Mouse (Mus musculus): Measurements from ENCODE around the gene Ipo9.

The Ipo9 gene

DNA sequence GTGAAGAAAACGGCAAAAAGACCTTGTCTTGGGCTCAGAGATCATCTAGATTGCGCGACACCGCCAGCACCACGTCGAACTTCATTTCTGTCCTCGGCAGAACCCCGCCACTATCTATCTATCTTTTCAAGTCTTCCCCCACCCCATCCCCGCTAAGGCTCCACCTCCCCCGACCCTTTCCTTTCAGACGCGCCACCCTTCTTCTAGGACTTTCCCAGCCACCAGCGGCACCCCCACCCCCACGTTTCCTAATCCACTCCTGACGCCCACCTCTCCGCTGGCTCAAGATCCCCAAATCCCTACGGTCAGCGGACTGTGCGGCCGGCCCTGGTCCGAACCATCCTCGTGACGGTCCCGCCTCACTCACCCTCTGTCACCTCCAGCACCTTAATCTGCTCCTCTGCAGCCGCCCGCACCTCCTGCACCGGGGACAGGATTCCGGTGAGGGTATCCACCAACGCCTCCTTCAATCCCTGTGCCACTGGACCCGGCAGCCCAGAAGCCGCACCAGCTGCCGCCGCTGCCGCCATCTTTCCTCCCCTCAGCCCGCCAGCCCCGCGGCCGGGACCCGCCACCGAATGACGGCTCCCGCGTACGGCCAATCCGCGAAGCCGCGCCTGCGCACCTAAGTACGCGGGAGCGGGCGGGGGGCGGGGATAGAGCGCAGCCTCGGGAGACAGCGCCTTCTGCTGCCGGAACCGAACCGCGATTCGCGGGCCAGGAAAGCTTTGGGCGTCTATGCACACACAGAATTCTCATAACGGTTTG is at the start of gene Ipo9:
Ipo9 (minus strand) TSS at position 599 of the 768 bp plus-strand sequence.
- DNase-seq (ENCODE audit: low spot score in 2 of 2): peak; percentile 90

DNA sequence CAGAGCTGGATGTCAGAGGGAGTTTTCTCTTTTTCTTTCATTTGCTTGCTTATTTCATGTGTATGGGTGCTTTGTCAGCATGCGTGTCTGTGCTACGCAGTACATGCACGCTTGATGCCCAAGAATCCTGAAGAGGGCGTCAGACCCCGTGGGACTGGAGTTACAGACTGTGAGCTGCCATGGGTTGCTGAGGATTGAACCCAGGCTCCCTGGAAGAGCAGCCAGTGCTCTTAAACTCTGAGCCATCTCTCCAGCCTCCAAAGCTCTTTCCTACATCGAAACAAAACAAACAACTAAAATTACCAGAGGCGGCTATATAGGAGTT is 45.2 kb upstream of the Ipo9 start:
- no peak for DNase-seq (ENCODE audit: low spot score in 2 of 2)

DNA sequence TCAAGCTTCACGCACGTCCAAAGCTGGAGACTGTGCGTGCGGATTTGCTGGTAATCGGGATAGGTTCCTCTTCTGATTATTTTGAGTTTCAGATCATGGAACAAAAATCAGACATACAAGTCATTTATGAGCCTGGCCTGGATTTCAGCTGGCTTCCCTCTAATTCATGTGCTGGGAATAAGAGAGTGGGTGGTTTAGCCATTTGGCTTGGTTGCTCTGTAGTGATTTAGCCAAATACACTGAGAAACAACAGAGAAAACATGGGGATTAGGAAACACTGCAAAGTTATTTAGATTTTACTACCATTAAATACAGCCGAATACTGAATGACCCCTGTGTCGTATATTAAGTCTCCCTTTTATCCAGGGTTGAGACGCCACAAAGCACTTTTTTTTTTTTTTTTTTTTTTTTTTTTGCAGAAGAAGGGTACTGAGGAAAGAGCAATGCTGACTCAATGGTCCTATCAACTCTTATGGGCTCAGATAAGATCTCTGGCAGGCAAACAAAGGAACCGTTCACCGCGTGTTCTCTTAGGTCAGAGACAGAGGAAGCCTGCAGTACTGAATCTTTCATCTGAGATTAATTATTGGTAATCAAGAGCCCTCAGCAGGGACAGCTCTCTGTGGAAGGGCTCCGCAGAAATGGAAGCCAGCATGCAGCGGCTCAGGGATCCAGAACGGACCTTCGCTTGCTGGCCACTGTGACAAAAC is 44.7 kb upstream of the Ipo9 start:
- DNase-seq (ENCODE audit: low spot score in 2 of 2): peak in 1 of 2 experiments; percentile 41

DNA sequence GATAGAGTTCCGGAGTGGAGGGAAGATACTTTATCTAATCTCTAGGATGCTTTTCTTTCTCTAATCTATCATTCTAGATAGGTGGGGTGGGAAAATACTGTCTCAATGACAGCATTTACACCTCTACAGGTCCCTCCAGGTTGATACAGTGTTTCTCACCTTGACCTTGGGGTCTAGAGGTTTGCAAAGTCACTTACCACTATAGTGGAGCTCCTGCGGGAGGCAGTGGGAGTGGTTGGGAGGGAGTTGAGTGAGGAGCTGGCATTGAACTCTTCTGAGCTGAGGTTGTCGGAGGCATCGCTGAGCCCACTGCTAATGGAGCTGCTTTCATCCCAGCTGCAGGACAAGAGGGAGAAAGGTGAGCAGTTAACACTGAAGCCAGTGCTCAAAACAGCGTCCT is 42.2 kb upstream of the Ipo9 start:
- no peak for DNase-seq (ENCODE audit: low spot score in 2 of 2)

DNA sequence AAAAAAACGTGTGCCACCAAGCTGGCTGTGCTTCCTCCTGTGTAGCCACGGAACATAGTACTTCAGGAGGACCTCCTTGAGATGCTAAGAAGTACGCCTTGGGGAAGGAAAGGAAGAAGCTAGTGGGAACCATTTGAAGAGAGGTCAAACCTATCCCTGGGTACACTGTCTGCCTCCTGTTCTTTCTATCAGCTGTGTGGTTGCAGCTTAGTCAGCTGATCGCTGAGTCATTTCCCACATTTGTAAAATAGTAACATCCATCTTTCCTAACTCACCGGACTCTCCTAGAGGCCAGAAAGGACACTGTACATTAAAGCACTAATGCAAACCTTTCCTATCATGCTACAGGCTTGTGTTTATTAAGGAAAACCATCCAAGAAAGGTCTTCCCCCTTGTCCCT is 41.4 kb upstream of the Ipo9 start:
- no peak for DNase-seq (ENCODE audit: low spot score in 2 of 2)

DNA sequence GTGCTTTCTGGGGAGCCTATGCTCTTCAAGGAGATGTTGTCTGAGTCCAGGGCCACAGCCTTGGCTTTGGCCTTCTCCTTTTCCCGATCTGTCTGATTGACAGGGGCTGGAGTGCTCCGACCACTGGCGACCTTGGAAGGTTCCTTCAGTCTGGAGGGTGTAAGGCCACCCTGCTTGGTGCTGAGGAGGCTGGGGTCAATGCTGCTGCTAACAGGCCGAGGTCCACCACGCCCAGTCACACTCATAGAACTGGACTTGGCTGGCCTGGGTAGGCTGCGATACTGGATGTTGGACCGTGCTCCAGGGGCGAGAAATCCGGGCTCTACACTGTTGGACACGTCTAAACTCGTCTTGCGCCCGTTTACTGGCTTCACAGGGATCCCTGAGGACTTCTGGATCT is 40.2 kb upstream of the Ipo9 start:
- DNase-seq (ENCODE audit: low spot score in 2 of 2): no peak

DNA sequence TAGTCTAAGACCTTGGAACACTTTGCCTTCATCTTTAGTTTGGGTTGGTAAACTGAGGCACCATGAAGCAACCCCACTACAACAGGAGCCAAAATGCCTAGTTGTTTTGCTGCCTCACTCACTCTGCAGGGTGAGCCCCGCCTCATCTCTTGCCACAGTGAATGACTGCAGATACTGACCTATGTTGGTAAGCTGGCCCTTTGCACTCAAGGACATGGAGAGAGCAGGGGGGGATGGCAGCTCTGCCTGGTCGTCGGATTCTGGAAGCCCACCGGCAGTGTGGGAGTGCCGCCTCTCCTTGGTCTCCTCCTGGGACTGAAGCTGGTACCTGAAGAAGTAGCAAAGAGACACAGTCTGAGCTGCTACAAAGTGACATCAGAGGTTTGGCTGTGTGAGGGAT is 37.2 kb upstream of the Ipo9 start:
- DNase-seq (ENCODE audit: low spot score in 2 of 2): no peak

DNA sequence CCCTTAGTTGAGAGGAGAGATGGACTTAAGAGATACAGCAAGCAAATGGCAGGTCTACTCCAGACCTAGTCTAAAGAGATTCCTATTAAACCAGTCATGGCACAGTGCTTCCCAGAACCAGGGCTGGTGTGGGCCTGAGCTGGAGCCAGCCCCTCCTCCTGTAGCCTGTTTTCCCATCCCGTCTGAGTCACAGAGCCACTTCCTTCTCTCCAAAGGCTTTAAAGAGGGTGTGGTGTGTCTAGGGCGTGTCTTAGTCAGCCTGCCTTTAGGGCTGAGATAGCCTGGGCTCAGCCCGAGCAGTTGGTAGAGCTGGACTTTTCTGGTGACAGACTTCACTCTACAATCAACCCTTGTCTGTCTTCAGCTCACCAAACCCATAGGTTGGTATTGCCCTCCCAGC is 36.6 kb upstream of the Ipo9 start:
- DNase-seq (ENCODE audit: low spot score in 2 of 2): peak; percentile 66 to 67

DNA sequence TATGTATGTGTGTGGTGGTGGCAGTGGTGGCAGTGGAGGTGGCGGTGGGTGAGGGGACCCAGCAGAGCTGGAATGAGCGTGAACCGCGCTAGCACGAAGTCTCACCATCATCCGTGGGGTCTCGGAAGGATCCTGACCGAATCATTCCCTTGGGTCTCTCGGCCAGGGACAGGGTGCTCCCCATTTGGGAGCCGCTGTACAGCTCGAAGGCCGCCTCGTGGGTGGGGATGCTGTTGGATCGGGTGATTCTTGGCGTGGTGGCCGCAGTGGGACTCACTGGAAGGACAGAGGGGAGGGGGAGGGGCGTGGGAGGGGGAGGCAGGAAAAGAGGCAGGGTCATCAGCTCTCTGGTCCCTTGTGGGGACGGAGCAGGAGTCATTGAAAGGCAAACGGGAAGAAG is 35.4 kb upstream of the Ipo9 start:
- no peak for DNase-seq (ENCODE audit: low spot score in 2 of 2)

DNA sequence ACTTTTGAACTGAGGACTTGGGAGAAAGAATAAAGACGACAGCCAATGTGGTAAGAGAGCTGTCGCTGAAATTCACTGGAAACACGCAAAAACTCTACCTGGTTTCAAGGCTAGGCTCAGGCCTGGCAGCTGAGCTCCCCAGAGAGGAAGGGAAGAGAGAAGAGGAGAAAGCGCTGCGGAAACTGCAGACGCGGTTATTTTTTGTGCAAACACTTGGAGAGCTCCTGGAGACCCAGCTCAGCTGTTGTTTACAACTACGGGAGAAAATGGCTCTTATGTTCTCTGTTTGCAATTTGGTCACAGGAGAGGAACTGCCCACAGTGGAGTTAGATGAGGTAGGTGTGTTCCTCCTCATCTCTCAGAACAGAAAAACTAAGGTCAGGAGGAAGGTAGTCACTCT is 32.4 kb upstream of the Ipo9 start:
- DNase-seq (ENCODE audit: low spot score in 2 of 2): no peak

DNA sequence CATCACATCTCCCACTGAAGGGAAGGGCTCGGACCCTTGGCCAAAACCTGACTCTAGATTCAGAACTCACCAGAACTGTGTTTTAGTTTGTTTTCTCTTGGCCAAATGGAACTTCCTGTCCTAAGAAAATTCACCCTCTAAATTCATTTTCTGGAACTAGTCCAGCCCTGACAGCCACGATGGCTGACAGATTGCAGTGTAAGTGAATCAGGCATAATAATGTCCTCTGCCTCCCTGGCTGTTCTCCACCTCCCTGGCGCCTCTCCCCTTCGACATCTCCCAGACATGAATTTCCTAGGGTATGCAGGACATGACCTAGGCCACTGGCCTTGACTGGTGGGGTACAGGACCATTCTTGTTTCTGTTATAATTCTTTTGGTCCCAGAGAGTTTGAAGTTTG is 32.0 kb upstream of the Ipo9 start:
- peak; percentile 49 to 59 for DNase-seq (ENCODE audit: low spot score in 2 of 2)

DNA sequence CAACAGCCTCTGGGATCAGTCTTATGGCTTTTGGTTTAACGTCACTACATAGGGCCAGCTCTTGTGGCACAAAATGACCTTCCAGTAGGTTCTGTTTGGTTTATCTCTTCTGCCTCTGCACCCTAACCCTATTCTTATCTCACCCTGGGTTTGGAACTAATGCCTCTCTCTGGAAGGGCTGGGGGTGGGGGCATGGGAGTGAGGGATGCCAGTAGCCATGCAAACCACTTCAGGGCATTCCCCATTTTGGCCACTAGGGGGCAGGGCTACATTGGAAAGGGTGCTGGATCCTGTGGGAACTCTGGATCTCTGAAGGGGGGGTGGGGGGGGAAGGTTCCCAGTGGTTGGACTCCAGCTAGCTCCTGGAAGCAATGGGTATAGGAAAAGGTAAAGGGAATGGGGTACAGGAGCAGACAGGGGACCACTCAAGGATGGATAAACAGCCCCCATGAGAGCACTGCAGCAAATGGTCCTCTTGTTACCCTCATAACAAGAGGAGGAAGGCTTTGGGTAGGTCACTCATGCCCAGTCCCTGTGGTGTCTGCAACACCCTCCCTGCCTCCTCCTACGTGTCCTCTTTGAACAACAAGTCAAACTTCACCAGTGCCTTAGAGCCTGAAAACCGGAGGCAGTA is 30.9 kb upstream of the Ipo9 start:
- DNase-seq (ENCODE audit: low spot score in 2 of 2): peak; percentile 38 to 61

DNA sequence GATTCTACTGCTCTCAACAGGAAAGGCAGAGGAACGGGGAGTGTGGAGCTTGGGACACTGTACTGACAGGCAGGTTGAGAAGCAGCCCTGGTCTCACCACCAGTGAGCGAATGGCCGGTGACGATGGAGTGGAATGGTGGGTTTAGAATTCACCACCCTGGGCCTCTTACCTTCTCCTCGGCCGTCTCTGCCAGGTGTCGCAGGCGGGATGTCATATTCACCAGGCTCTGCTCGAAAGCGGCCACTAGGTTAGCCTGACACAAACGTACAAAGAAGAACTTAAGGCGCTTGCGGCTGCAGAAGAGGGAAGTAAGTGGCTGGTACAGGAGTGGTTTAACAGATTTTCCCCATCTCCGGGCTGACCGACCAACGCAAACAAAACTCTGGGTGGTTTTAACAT is 30.2 kb upstream of the Ipo9 start:
- no peak for DNase-seq (ENCODE audit: low spot score in 2 of 2)

DNA sequence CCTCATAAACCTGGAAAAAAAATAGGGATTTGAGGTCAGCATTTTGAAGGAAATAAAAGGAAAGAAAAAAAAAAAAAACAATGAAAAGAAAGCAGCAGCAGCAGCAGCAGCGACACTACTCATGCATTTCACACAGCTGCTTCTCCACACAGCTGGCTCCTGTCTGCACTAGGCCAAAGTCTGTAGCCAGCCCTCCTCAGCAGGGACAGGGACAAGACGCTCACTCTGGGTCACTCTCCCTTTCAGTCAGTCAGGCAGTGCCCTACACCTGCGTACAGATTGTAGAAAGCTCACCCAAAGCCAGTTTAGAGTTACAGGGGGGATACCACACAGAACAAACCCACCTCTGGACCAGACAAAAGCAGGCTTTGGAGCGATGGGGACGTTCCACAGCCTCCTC is 27.6 kb upstream of the Ipo9 start:
- no peak for DNase-seq (ENCODE audit: low spot score in 2 of 2)

DNA sequence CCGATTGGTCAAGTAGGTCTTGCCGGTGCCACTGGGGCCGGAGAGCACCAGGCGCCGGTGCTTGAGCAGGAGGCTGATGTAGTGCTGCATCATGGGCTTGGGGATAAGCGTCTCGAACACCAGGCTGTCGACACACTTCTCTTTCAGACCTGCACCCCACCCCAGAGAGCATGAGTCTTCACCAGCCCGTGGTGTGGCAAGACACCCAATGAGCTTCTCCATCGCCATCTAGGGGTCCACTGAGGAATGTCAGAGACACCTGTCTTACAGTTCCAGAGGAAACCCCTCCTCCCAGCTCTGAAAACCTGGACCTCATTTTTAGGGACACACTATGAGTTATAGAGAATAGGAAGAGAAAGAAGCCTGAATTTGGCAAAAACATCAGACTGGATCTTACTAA is 22.0 kb upstream of the Ipo9 start:
- DNase-seq (ENCODE audit: low spot score in 2 of 2): no peak

DNA sequence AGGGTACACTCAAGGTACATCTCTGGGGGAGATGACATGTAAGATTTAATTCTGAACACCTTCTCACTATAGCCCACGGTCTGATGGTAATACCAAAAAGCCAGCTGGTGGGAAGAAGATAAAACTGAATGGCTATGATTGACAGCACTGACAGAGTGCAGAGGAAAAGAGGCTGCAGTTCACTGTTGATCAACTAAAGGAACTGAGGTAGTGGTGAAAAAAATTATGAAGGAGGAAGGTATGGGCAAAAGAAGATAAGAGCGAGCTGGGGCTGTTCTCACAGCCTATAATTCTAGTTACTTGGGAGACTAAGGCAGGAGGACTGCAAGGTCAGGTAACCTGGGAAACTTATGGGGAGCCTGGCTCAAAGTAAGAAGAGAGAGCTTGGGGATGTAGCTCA is 21.1 kb upstream of the Ipo9 start:
- no peak for DNase-seq (ENCODE audit: low spot score in 2 of 2)

DNA sequence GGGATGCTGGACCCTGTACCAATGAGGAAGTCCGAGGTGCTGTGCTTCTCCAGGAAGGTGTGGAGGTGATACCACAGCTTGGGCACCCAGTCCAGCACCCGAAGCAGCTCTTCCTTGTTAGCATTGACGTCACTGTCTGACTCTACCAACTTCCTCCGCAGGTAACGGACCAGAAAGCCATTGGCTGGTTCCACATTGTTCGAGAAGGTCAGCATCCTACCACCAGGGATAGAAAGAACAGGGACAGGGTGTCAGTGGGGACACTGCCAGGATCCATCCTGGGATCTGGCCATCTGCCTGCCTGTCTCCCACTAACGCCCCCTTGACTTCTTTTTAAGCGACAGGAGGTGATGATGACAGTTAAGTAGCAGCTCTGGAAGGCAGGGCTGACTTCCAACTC is 19.6 kb upstream of the Ipo9 start:
- no peak for DNase-seq (ENCODE audit: low spot score in 2 of 2)

DNA sequence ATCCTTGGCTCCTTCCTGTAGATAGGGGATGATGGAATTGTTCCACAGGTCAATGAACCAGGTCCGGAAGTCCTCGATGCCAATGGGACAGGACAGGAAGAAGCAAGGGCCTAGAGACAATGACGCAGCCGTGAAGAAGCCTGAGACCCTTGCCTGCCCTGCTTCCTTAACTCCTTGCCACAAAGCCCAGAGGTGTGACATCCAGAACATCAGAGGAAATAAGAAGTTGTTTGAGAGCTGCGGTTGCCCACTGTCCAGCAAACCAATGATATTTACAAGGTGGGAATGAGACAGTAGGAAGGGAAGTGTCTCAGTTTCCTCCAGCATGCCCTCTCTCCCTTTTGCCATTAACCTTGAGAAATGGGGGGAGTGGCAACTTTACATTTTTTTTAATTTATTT is 18.6 kb upstream of the Ipo9 start:
- no peak for DNase-seq (ENCODE audit: low spot score in 2 of 2)

DNA sequence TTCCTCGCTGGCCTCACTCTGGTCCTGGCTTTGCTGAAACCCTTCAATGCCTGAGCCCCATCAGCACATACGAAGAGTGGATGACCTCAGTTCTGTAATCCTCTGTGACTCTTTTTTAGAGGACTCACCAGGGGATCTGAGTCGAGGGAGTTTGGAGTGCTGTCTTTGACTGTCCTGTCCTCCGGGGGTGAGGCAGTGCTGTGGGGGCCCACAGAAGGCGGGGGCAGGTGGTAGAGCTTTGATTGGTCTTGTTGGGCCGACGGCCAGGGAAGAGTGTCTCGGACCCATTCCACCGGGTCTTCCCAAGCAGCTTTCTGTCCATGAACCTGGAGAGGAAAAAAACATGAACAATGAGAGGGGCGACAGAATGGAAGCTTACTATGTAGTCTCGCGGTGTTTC is 13.2 kb upstream of the Ipo9 start:
- DNase-seq (ENCODE audit: low spot score in 2 of 2): no peak

DNA sequence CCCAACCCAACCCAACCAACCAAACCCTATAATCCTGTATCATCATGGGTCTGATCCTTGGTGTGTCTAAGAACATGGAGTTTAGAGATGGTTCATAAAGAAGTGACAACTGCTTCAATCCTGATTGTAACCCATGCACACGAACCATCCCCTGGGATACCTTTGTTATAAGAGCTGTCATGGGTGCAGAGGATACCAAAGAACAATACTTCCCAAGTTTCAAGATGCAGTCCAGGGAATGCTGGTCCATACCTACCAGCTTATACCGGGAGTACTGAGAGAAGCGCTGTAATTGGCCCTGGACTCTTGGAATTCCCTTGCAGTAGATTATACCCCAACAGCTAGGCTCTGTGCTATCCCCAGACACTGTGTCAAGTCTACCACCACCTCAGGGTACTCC is 11.6 kb upstream of the Ipo9 start:
- no peak for DNase-seq (ENCODE audit: low spot score in 2 of 2)

DNA sequence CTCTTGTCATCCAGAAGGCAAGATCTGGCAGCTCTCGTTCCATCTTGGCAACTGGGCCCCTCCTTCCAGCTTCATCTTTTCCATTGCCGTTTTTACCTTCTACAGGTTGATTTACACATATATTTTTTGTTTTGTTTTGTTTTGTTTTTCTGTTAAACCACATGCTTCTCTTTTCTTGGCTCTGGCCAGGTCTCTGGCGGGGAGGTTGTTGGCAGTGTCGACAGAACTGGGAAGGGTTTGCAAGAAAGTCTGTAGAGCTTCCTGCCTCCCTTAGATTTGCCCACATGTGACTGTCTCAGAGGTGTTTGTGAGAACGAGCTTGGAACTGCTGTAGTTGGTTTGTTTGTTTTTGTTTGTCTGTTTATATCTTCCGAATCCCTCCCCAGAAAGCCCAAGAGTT is 10.7 kb upstream of the Ipo9 start:
- no peak for DNase-seq (ENCODE audit: low spot score in 2 of 2)

DNA sequence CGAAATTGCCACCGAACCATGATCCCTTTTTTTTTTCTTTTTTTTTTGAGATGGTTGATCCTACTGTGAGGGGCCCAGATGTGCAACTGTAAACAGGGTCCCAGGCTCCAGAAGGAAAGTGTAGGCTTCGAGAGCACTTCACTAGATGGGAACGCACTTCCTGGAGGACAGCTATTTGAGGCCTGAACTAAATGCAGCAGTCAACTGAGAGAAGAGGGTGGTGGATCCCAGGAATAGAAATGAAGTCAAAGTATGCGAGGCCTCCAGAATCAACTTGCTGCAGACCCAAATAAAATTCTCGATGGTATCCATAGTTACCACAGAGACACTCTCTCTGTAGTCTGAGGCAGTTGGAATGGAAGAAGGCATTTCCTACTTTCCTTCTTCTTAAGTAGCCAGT is 8.5 kb upstream of the Ipo9 start:
- no peak for DNase-seq (ENCODE audit: low spot score in 2 of 2)

DNA sequence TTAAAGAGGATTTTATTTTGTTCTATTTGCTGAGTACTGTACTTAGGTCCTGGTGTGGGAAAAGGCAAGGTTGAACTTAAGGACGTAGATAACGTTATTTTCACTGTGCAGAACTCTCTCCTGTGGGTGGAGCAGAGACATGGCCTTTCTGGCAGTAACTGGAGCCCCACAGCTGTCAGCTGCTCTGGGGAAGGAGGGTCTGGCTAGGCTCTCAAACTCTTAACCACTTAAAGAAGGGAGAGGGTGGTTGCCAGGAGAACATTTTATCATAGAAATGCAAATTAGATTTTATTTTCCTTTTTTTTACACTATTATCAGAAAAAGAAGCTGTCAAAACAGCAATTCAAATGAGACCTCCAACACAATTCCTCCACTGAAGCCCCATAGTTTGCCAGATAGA is 5.5 kb upstream of the Ipo9 start:
- DNase-seq (ENCODE audit: low spot score in 2 of 2): peak; percentile 29 to 57
